Mouse (Mus musculus) testis, adult 10 weeks (tissue): Measurements from ENCODE around the gene Glcci1. TPM values are rescaled to one million over a fixed set of nuclear protein-coding genes. Genes with fewer than 3 reads are reported as not detected.

Experiments used
- polyA plus RNA-seq: library from polyadenylated mRNA; stranded (reverse); fragments of 350-450 nt; fragmentation: Illumina TruSeq; extraction: RNeasy Lipid Tissue Mini Kit (QIAGEN cat#74804); gene quantifications from one replicate; pipeline ENCODE4 v1.2.3, GENCODE M21; 2014; ENCODE audit warnings: low read depth, low replicate concordance

The Glcci1 gene
- 97.6 TPM for polyA plus RNA-seq

GRCm38 (mm10) chr6:8509551-8509950 lies at the start of gene Glcci1:
Gene Glcci1 (plus strand): TSS chr6:8509600.

